Mouse (Mus musculus) testis, postnatal 14 days (tissue): ENCODE results near the gene Slc39a11.
A peak's percentile ranks its signal among the peaks of the same experiment; 100 is the strongest.

Experiments
- DNase-seq: peaks from one replicate; pipeline ENCODE4 v3.0.0; 2021; ENCODE audit warnings: low spot score

Slc39a11 gene

DNA sequence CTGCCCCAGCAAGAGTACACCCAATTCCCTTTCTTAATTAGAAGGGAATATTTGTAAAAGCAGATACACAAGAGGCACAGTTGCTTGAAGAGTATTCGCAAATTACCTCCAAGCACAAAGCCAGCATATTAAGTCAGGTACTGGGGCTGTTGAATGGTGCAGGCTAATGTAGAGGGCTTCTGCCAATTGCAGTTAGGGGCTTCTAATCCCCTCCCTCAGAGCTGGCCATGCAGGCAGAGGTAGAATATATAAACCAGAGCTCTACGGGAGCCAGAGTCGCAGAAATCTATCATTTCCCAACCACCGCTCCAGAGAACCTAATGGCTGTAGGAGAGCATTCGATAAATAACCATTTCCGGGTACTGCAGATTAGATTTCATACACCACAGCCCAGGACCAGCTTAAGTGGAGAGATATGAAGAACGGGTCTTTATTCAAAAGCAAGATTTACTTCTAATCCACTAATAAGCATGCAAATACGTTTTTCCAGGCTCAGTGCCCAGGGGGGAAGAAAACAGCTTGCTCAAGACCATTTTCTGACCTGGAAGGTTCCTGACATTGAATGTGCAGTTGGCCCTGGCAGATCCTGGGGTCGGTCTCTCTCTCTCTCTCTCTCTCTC, 302.9 kb downstream of the Slc39a11 start:
- no peak for DNase-seq

DNA sequence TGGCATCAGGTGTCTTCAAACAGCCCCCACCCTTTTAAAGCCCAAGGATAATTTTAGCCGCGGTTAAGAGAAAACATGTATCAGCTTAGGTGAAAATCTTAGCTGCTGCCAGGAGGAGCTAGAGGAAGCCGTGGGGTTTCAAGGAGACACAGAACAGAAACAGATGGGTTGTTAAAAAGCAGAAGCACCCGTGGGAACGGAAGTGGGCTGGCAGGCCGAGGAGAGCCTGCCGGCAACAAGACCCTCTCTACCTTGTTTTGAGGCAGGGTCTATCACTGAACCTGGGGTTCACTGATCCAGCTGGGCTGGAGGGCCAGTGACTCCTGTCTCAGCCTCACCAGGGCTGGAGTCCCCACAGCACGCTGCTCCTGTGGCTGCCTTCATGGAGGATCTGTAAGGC, 310.1 kb downstream of the Slc39a11 start:
- DNase-seq = no peak

DNA sequence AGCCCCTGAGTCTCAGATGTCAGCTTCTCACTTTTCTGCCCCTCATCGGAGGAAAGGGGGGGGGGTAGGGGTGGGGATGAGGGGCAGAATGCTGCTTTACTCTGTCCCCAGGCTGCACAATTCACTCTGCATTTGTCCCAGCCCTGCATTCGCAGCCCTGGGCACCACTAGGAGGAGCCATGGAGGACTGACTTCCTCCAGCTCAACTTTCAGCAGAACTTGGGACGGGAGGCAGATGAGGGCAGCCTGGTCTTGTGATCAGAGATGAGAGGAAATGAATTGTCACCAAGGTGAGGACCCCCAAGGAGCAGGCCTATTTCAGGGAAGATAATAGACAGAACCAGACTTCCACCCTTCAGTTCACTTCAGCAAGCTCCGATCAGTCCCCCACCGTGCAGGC, 311.3 kb downstream of the Slc39a11 start:
- DNase-seq = no peak

DNA sequence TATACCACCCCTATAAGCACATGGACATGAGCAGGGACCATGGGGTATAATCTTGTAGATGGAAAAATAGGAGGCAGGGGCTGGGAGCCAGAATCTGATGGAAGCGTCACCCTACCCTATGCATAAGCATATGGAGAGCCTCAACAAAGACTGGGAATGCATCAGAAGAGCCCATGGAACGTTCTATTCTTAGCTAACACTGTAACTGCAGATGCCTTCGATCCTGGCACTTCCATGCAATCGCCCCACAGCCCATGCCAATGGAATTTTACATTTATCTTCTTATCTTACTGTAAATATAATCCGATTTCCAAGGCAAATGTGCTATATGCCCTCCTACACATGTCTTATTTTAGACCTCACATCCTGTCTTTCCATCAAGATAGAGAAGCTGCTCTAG, 314.2 kb downstream of the Slc39a11 start:
- no peak for DNase-seq

DNA sequence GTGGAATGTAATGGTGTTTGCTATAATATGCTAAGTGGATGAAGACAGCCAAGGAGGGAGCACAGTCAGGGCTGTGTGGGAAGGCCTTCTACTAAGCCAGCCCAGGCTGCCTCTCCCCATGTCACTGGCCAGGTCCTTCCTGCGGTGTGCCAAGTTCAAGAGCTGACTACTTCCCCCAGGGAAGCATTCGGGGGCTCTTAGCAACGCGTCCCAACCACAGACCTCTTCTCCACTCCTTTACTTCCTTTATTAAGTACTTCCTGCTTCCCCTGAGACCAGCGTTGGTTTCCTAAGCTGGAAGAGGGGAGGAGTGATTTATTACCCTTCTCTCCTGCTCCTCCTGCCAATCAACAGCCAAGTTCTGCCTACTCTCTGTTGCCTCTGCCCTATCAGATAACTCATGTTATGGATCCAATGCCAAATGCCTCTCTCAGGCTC, 315.4 kb downstream of the Slc39a11 start:
- DNase-seq = no peak

DNA sequence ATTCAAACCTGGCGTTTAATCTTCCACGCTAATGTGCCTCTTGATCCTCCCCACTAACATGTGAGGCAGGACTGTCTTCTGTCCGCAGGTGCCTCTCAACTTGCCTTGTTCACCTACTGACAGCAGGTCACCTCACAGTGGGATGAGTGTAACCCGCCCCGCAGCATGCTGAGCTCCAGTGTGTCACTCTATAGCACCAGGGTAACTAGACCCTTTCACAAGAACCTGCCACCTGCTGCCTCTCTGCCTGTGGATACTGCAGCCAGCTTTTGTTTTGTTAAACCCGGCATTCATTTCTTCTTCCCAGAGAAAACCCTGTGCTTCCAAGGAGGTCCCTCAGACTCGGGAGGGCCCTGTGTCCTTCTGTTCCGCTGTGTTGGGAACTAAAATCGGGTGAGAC, 316.3 kb downstream of the Slc39a11 start:
- DNase-seq = no peak

DNA sequence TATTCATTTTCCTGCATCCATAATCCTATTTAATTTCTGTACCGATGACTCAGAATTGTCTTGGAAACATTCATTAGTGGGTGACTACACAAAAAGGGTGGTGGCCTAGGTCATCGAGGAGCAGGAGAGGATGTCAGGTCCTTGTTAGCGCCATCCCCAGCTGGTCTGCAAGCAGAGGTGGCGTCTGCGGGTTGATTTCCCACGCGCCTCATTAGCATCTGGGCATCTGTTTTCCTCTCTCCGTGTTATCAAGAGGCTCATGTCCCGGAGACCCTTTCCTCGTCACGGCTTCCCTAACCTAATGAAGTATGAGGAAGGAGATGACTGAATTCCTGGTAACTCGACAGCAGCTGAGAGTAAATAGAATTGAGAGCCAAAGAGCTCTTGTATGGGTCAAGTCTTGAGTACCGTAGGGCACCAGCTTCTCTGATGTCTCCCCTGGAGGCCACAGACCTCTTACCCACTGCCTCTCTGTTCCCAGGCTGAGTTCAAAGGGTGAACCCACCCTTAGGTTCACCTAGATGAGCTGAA, 319.8 kb downstream of the Slc39a11 start:
- no peak for DNase-seq

DNA sequence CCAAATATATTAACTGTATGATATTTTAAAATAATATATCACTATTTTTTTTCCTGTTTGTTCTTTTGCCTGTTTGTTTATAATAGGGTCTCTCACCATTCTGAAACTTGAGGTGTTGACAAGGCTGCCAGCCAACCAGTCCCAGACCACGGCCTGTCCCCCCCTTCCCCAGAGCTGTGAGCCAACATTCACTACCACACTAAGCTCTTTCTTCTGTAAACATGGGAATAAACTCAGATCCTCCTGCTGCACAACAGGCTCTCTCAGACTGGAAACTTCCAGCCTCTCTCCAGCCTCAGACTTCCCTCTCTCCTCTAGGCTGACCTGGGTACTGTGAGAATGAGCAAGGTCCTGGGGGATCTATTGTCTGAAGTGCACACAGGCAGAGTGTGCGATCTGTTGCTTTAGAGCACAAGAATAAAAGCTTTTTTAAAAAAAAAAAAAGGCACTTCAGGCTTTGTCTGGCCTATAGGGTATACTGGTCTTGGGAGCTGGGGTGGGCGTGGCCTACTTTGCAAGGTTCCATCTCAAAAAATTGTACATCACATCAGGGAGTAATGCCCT, 322.3 kb downstream of the Slc39a11 start:
- no peak for DNase-seq

DNA sequence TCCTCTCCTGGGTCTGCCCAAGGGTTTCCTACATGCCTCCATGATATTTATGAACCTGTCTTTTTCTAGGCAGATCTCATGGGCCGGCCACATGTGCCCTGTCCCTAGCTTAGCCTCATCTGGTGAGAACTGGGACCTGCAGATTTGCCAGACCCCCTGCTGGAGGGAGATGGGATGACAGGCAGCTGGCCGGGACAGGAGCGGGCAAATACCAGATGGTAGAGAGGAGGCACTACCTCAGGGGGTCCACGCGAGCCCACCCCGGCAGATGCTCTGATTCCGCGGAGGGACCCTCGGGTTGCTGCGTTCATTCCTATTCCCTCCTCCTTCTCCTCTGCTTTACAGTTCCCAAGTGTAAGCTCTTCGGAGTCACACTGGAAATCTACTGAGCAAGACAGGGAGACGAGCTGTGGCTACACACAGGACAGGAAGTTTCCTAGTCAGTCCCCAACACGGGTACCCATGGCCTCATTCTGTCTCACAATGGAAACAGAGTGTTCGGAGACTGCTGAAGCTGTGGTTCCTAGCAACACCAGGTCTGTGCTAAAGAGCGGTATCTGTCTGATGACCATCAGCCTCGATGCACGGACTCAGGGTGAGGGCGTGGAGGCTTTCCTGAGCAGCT, 323.4 kb downstream of the Slc39a11 start:
- DNase-seq = peak; percentile 14

DNA sequence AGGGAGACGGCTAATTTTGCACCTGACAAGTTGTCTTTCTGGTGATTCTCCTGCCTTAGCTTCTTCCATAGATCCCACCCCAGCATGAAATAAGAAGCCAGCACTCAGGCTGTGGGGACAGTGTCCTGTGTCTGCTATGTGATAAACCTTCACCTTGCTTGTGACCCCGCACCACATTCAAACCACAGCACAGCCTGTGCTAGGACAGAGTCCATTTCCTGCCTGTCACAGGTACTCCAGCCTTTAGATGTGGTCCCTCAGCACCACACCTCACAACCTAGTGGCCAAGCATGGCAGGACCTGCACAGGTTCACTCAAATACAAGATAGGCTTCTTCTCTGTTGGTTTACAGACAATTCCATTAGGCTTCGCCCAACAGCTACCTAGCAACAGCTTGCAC, 328.3 kb downstream of the Slc39a11 start:
- no peak for DNase-seq

DNA sequence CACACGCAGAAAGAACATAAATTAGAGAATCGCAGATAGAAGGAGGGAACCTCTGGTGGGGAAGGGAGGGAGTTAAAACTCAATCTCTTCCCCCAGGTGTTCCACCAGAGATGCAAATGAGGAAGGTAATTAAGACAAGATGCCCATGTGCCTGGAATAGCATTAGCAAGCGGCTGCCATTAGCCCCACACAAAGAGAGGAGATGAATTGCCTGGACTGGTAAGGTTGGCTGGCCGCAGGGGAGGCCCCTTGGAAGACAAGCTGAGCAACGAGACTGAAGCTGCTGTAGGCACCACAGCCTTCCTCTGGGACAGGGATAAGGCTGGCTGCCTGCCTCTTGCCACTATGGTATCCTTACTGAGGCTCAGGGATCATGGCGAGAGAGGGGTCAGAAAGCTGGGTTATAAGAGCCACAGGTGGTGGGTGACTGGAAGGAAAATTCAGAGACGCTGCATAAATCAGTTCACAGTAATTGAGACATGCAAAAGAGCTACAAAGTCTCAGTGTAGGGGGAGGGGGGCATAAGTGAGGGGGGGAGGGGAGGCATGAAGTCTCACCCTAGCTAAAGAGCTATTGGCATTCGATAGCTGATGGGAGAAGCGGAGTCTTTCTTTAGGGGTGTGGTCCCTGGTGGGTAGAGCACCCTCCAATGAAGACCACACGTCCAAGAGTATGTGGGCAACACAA, 340.5 kb downstream of the Slc39a11 start:
- DNase-seq = no peak

DNA sequence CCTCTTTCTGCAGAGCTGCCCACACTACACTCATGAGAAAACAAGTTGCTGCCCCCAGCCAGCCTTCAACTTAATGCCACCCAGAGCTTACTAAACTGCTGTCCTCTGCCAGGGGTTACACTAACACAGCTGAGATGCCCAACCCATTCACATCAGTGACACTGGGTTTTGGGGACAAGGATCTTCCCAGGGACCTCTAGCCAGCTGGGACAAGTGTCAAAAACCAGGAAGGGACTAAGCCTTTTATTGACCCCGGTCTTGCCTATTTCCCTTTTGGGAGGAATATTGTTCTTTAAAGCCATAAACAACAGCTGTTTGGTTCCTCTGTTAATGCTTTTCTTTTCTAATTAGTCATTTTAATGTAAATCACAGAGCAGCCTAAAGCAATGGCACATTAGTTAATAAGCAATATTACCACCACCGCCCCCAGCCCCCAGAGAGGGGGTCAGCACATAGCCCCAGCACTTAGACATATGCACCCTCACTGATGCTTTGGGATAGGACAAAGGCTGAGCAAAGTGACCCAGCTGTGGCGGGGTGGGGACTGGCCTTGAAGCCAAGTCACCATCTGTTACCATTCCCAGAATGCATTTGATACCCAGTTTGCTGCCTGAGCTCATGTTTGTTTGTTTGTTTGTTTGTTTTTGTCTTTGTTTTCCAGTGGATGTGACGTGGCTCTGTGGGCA, 341.5 kb downstream of the Slc39a11 start:
- no peak for DNase-seq

DNA sequence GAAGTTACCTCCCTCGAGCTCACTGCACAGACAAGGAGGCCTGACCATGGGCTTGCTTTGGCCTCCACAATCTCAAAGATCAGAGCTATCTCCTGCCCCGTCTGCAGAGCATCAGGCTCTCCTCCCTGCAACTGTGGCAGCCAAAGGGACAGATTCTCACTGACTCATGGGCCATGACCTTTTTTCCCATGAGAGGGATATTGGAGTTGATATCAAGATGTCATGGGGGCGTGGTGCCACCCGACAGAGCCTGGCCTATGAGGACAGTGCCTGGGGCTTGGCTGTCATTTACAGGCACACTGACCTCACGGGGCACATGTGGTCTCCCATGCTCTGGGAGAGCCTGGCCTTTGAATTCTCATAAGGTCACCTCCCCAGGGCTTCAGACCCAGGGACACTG, 346.7 kb downstream of the Slc39a11 start:
- DNase-seq = no peak

DNA sequence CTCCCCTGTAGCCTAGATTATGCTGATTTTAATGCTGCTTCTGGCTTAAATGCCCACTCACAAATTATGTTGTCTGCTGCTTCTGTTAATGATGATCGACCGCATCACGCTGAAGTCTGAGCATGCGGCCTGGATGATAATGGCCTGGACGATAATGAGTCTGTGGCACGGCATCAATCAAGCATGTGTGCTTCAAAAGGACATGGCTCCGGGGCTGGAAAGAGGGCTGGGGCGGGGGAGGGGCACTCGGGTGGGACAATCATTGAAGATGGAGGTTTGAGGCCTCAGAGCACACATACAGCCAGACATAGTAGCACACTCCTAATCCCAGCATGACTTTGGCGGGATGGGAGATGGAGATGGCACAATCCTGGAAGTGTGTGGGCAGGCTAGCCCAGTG, 350.4 kb downstream of the Slc39a11 start:
- DNase-seq = no peak

DNA sequence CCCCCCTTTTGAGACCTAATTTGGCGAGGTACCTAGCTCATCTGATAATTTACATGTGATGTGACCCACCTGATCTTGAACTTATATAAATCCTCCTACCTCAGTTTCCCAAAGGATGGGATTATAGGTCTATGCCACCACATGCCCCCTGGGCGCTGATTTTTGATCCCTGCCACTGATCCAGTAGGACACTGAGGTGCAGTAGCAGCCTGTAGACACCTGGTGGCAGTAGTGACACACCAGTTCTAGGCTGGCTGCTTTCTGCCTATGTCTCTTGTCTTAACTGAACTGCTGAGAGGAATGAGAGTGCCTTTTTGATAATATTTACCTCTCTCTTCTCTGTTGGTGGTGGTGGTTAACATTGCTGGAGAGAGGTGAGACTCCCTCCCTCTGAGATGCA, 352.1 kb downstream of the Slc39a11 start:
- peak; percentile 24 for DNase-seq

DNA sequence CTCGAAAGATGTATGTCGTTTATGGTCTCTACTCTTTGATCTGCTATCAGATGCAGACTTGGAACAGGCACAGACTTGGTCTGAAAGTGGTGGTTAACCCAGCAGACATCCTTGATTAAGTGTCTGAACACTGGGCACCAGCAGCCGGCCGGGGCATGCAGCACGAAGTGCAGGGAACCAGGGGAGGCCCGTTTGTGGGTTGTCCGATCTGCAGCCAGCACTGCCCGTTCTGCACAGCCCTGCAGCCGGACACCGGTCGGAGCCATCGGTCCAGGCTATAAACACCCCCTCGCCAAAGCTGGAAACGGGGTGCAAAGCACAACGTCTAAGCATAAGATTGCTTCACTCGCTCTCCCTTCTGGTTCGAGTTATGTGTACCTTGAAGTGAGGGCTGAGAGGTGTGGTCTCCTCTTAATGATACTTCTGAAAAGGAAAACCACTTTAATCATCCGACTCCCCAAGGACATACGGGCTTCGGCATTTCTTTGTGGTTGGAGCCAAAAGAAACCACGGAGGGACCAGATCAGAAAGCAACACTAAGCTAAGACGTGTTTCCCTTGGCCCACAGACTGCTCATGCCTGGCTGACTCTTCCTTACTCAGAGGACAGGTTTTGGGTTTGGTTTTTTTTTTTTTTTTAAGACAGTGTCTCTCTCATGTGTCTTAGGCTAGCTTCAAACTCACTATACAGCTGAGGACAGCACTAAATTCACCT, 352.8 kb downstream of the Slc39a11 start:
- no peak for DNase-seq

DNA sequence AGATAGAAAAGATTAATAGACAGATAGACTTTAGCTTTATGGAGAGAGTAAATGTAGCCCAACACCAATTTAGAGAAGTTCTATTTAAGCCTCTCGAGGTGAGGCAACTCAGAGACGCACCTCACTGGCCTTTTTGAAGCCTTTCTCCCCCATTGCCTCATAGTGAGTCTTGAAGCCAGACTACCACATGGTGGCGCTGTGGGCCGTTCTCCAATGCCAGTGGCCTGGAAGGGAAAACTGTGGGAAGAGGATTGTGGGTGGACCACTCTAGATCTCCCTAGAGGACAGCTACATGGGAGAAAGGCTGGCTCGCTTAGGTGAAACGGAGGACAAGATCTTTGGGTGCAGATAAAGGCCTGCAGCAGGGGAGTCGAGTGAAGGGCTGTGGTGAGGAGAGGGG, 353.7 kb downstream of the Slc39a11 start:
- peak; percentile 33 for DNase-seq

DNA sequence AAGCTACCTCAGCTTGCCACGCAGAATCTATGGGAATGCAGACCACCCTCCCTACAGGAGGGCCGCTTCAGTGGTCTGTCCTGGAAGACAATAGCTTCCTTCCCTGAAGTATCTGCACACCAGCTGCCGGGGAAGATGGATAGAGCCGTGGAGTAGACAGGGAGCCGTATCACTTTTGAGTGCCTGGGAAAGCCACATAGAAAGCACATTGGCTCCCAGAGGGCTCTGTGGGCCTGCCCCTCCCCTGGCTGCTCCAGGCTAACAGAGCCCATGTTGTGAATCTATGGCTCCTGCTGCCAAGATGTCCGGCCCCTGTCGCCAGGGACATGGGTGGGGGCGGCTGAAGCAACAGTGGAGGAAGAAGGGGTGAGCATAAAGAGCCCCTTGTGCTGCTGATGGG, 355.4 kb downstream of the Slc39a11 start:
- DNase-seq = no peak

DNA sequence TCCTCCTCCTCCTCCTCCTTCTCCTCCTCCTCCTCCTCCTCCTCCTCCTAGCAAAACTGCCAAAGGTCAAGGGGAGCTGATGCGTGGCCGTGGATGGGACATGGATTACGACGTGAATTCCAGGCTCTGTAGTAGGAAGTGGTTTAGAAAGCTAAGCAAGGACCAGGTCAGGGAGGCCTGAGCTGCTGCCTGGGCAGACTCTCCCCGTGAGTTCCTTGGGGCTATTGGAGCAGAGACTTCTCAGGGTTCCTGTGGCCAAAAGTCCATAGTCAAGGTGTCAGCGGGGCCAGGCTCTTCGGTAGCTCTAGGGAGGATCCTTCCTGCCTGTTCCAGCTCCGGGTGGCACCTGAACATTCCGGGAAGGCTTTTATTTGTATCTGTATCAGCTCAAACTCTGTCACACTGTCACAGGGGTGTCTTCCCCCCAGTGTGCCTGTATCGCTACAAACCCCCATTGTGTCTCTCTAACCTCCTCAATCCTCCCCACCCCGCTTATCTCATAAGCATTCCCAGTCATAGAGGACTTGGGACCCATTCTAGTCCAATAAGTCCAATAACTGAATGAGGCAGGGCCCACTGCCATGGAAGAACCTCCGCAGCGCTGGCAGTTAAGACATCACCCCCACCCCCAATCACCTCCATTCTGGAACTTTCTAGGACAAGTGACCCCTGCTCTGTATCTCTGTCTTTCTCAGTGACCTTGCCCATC, 356.8 kb downstream of the Slc39a11 start:
- DNase-seq = no peak

DNA sequence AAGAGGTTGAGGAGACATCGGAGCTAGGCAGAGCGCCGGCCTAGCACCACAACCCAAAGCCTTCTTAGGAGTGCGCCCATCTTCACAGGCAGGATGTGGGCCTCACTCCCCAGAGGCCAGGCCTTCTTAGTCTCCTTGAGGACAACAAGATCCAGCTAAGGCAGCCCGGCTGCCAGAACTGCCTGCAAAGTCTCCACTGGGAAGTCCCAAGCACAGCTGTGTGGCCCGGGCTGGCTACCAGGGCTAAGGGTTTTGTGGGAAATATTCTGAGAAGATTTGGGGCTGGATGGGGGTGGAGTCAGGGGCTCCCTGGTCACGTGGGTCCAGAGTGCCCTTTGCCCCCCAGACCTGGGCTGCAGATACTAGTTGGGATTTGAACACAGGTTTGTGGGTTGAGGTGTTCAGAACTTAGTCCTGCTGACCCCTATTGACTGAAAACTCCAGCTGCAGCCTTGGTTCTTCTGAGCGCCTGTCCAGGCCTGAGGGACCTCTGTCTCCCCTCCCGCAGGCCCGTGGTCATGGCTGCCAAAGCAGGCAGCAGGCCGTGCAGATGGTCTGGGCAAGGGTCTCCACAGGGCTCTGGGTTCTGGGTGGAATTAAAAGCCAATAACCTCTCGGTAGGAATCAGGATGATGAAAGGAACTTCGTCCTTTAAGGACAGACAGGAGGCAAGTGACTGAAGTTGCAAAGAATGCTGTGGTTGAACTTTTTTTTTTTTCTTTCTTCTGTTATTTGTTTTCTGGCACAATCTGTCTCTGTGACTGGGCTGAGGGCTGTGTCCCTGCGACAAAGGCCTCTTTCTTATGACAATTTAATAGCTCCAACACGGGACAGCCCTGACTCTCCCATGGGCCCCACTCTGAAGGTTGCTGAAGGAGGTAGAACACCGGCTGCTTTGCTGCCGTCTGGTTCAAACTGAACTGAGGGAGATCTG, 357.8 kb downstream of the Slc39a11 start:
- DNase-seq = peak; percentile 38
